Mouse (Mus musculus) kidney, postnatal 10 days (tissue): ENCODE measurements at regions not wholly inside any gene's neighbourhood (a gene's known extent, or its start where the extent isn't known, plus 50 kb on each side); places are given as distances from the start of the nearest gene placed in this dataset.

Source experiments
- DNase-seq: peaks from one replicate; pipeline ENCODE4 v3.0.0; 2021; ENCODE audit warnings: mixed read lengths

DNA sequence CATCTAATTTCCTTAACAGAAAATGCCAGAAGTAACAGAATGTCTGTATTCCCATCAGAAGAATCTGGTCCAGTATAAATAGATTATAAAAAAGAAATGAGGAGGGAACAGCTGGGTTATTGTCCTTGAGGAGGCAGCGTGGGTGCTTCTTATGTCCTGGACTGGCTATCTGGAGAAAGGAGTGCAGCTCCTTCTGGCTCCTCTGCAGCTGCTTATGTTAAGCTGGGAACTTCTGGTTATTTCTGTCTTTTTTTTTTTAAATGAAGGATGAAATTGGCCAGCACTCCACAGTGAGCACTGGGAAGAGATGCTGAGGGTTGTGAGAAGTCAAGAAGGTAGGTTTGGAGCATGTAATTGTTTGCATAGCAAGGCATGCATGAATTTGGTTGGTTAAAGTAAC is 441.5 kb downstream of the Ebf1 start:
- no peak for DNase-seq

GRCm38 (mm10) chr11:45066592-45066991 is 449.5 kb downstream of the Ebf1 start:
- DNase-seq: no peak

GRCm38 (mm10) chr11:45070280-45070679 is 453.2 kb downstream of the Ebf1 start:
- no peak for DNase-seq

DNA sequence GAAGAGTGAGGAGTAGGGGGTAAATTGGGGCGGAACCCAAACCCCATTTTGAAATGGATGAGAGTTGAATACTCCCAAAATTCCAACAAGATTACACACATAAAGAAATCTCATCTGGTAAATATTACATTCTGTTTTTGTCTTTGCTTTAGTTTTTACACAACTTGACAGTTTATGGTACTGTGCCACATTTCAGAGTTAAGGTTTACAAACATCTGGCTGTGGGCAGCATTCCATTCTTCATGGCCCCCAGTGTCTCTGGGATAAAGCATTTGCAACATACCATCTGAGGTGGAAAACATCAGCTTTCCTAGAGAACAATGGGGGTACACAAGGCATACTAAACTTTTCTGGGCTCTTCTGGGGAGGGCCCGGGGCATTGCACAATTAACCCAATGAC is 454.1 kb downstream of the Ebf1 start:
- no peak for DNase-seq

DNA sequence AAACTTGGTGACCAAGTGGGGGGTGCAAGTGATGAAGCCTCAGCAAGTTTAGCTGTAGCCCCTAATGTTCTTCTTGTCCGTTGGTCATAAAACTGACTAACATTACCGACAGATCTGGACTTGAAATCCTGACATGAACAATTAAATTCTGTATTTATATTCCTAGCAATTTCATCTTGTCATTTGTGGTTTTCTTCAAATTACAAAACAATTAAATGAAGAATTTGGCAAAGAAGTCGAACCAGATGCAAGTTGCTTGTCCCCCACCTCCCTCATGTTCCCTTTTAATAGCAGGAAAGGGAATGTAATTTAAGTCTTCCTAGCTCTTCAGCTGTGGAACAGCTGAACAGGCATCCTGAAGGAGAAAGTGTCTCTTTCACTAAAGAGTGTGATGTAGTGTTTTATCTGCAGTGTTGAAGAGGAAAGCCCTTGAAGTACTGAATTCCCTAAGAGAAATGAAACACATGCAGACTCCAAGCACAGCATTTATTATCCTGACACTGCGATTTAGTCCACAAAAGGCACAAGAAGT is 467.5 kb downstream of the Ebf1 start:
- peak; percentile 34 for DNase-seq

DNA sequence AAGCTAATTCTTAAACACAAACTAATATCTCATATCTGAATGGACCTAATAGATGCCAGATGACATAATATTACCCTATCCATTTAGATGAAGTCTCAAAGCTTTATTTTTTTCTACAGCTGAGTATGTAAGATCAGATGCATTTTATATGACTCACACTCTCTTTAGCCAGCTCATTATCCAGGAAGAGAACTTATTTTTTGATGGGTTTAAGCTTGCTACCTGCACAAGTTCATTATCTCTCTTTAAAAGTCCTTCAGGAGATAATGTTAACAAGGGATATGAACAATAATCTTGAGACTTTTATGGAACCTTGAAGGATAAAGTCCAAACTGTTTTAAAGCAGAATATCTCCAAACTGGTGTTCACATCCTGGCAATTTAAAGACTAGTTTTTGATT is 468.0 kb downstream of the Ebf1 start:
- DNase-seq: no peak

DNA sequence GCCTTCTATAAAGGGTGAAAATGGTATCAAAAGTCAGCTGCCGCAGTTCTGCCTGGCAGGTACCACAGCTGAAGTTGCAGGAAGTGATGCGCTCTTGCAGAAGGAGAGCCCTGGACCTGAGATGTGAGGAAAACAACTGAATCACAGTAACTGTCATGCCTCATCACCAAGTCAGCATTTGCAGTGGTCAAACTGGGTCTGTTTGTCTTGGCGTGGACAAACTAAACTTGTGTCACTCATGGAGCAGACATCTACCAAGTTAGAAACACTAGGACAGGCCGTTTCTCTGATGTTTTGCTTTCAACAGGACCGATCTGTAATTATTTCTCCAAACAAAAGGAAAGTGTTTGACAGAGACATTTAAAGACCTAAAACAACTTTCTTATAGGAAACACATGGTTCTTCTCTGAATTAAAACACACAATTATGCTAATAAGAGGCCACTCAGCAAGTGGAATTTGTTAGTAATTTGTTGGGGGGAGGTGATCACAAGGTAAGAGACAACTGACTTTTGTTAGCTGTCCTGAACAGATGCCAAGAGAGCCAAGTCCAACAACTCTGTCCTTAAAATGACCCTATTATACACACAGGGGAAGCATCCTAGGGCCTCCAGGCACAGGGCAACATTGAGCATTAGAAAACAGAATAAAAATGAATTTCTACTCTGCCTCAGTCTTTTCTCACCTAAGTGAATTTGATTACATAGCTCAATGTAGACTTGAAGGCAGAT is 470.2 kb downstream of the Ebf1 start:
- DNase-seq: no peak

DNA sequence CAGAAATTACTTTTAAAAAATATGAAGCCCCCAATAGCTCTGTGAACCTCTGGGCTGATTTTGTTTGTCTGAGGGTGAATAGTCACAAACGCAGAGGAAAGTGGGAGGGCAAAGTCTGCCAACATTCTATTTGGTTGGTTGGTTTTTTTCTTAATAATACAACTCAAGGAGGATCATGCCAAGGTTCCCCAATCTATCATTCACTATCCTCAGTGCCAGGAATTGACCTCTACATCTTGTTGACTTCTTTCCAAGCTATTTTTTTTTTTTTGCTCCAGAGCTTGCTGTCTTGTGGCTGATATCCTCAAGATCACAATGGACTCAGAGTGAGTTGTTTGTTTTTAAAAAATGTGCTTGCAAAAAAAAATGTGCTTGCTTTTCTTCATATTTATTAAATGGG is 471.2 kb downstream of the Ebf1 start:
- no peak for DNase-seq

GRCm38 (mm10) chr11:45089561-45089960 is 472.4 kb downstream of the Ebf1 start:
- no peak for DNase-seq

- DNase-seq: peak; percentile 7
These were observed 486.6 kb downstream of the Ebf1 start for GRCm38 (mm10) chr11:45103498-45104336.

DNA sequence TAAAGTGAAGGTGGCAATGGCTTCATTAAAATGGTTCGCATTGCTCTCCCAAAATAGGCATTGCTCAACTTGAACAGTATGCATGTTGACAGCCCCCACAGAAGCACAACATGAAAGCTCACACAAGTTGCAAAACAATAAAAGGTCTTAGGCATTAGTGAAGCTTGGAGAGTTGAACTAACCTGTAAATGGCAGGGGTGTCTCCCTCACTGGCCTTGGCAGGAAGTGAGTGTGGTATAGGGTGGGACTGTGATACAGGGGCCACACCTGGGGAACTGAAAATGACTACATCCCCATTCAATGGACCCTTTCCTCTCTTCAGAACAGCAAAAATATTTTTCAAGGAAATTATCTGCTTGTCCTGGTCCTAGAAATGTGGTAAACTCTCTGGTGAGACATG is 499.6 kb downstream of the Ebf1 start:
- no peak for DNase-seq

GRCm38 (mm10) chr11:45123276-45123675 is 506.2 kb downstream of the Ebf1 start:
- DNase-seq: peak; percentile 5

- no peak for DNase-seq
These were observed 519.7 kb downstream of the Ebf1 start for GRCm38 (mm10) chr11:45136781-45137180.

DNA sequence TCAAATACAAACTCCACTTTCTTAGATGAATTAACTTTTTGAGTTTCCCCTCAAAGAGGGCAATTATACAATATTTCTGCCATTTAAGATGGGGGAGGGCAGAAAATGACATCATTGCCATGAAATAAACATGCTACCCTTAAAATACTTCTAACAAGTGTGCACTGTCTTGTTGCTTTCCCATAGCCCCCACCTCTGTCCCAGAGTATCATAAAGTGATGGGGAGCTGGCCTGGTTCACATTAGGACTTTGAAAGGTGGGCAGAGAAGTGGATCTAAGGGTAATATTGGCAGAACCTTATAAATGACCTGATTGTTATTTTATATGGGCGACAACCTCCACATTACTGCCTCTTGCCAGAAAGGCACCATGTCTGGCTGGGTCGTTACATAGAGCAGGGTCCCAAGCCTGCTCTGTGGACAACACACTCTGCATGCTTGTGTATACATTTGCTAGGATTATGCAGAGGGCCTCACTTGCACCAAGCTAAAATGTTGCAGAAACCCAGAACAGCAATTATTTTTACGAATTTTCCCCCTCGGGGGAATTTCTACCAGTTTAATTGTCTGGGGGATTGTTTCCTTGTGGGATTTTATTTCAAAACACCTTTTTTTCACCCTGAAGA is 521.3 kb downstream of the Ebf1 start:
- no peak for DNase-seq

DNA sequence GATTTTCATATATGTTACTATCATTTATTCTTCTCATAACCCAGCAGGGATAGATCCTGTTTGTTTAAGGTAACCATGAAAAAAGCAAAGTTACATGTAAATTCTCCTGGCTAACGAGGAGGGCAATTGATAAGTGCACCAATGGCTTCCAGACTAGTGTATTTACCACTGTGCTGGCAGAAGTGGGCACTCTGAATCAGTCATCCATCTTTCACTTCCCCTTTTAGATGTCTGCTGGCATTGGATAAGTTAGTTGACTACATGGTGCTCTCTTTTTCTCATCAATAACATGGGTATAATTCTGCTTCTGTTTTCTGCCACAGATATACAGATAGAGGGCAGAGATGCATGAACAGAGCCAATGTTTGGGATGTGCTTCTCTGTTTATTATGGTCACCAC is 523.4 kb downstream of the Ebf1 start:
- no peak for DNase-seq

DNA sequence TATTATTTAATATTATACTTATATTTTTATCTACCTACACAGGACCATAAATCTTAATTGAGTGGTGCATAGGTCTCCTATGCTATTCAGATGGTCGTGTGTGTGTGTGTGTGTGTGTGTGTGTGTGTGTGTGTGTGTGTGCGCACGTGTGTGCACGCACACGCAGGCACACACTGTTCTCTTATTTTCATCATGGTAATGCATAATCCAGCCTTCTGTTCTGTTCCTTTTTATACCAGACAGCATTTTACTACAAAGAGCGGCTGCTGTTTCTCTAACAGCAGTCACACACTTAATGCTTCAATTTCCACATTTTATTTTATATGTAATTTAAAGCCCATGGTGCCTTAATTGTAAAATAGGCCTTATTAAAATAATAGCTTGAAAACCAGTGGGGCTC is 537.0 kb downstream of the Ebf1 start:
- no peak for DNase-seq

- peak; percentile 8 for DNase-seq
These were observed 537.4 kb downstream of the Ebf1 start for GRCm38 (mm10) chr11:45154497-45154896.

DNA sequence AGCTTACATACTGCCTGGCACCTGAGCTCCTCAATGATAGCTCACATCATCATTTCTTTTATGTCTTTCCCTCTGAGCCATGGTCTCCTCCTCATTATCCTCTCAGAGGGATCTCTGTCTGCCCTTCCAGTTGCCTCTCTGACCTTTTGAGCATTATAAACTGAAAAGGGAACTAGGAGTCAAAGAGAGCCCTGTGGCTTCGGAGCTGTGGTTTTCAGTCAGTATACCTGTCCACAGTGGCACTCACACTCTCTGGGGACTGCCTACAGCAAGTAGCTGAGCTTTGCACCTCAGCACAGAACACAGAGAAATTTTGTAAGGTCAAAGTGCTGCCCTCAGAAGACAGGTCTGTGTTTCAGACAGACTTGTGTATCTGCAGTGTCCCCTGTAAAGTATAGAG is 538.7 kb downstream of the Ebf1 start:
- no peak for DNase-seq

- no peak for DNase-seq
These were observed 541.2 kb downstream of the Ebf1 start for GRCm38 (mm10) chr11:45158282-45158681.

GRCm38 (mm10) chr11:45160871-45161270 is 543.8 kb downstream of the Ebf1 start:
- no peak for DNase-seq

- peak; percentile 11 for DNase-seq
These were observed 556.4 kb downstream of the Ebf1 start for GRCm38 (mm10) chr11:45173546-45173945.

DNA sequence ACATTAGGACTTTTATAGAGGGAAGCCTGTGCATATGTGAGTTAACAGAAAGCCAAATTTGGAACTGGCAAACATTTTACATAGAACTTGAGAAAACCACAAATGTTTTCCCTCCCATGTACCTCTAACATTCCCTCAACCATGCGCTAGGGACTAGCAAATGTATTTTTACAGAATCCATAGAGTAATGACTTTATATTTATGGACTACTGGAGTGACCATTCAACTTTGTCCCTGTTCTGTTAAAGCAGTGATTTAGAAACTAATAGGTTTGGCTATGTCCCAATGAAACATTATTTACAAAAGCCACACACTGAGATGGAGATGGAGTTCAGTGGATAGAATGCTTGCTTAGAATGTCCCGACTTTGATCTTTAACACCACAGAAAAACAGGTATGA is 557.0 kb downstream of the Ebf1 start:
- no peak for DNase-seq
